In the genomic region with DNA sequence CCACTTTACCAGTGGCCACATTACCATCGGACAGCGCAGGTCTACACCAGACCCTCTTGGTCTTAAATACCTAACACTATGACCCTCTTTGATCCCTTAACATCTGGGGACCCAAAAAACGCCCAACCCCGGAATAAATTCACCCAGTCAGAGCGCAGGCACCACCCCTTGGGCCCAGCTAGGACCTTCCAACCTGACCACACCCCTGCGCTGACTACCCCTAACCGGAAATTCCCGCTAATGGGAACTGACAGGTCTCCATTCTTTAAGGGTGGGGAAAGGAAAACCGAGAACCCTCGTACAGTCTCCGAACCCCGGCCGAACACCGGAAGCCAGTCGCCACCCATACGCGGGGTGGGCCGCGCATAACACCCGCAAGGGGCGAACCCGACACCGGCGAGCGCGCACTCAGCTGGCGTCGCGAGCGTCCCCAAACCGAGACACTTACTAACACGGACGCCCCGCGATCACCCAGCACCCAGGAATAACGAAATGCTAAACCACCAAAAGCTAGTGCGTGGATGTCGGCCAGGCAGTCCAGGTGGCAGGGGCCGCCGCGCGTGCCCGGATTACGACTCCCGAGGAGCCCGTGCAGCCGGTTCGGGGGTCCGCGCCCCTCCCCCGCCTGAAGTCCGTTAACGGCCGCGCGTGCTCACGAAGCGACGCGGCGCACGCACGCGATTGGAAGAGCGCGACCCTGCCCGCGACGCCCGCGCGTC, we compare ENCODE assay signal across 8 mouse cellular contexts. TPM values are rescaled to one million over a fixed set of nuclear protein-coding genes. Genes with fewer than 3 reads are reported as not detected.
A peak's percentile ranks its signal among the peaks of the same experiment; 100 is the strongest.
DNase-seq lines count a peak whose midpoint lies in the region; ATAC-seq and TF ChIP-seq lines count a peak whose summit lies in the region.

No protein-coding gene starts in this region.

- in situ Hi-C loops in Patski (cut with MboI; ENCODE audit: low pct_unique_long_range_greater_than_20kb) = no loop called here

- POLR2A ChIA-PET in Patski (lab: Charles Lee) = interaction anchor here (3.8 kb wide), 1 partner anchor 27 kb away, joined by 13 read pairs; the partner anchor contains the start of gene Rsl1d1

- peaks cover 18% of the 10 kb centered on the region; the same call in 1 of the 2 replicates for H3K4me1 ChIP-seq in intestine, embryonic 15.5 days (replicated peaks)
- H3K4me1 ChIP-seq in limb, embryonic 15.5 days = peaks cover 16% of the 10 kb centered on the region
- peaks cover 22% of the 10 kb centered on the region for H3K4me1 ChIP-seq in midbrain, embryonic 15.5 days
- no peaks in the 10 kb centered on the region for H3K4me1 ChIP-seq in stomach, embryonic 14.5 days (ENCODE audit: control insufficient read depth, insufficient read depth, low read length)

- H3K27me3 ChIP-seq in Patski = no peaks in the 10 kb centered on the region
- H3K27me3 ChIP-seq in intestine, embryonic 15.5 days (replicated peaks) = no peaks in the 10 kb centered on the region
- no peaks in the 10 kb centered on the region for H3K27me3 ChIP-seq in limb, embryonic 15.5 days
- H3K27me3 ChIP-seq in midbrain, embryonic 15.5 days (replicated peaks) = no peaks in the 10 kb centered on the region
- H3K27me3 ChIP-seq in stomach, embryonic 14.5 days (ENCODE audit: control insufficient read depth, insufficient read depth, low read length) = no peaks in the 10 kb centered on the region

- no peak for TF ChIP-seq CTCF in Patski (IDR thresholded peaks at IDR 0.05)

- peak overlapping the region; percentile 95 for H3K4me3 ChIP-seq in intestine, embryonic 15.5 days (replicated peaks)
- peak overlapping the region; percentile 95 for H3K4me3 ChIP-seq in limb, embryonic 15.5 days
- H3K4me3 ChIP-seq in midbrain, embryonic 15.5 days = peak overlapping the region; percentile 93
- peak overlapping the region; percentile 94 for H3K4me3 ChIP-seq in stomach, embryonic 14.5 days (ENCODE audit: low read depth, low read length)

- peak overlapping the region; percentile 86 for H3K9ac ChIP-seq in intestine, embryonic 15.5 days
- H3K9ac ChIP-seq in limb, embryonic 15.5 days = peak overlapping the region; percentile 80
- peak overlapping the region; percentile 91 for H3K9ac ChIP-seq in midbrain, embryonic 15.5 days
- peak overlapping the region; percentile 81 for H3K9ac ChIP-seq in stomach, embryonic 14.5 days (replicated peaks; ENCODE audit: low read depth, low read length)

- no peaks in the 10 kb centered on the region for H3K9me3 ChIP-seq in intestine, embryonic 15.5 days
- H3K9me3 ChIP-seq in limb, embryonic 15.5 days = no peaks in the 10 kb centered on the region
- no peaks in the 10 kb centered on the region for H3K9me3 ChIP-seq in midbrain, embryonic 15.5 days
- H3K9me3 ChIP-seq in stomach, embryonic 14.5 days (ENCODE audit: control insufficient read depth, low read depth, low read length) = no peaks in the 10 kb centered on the region

- peak overlapping the region; percentile 76 for H3K4me2 ChIP-seq in intestine, embryonic 15.5 days (replicated peaks)
- peak overlapping the region; percentile 64 for H3K4me2 ChIP-seq in limb, embryonic 15.5 days
- peak overlapping the region; percentile 80 for H3K4me2 ChIP-seq in midbrain, embryonic 15.5 days
- peak overlapping the region; percentile 90 for H3K4me2 ChIP-seq in stomach, embryonic 14.5 days (replicated peaks; ENCODE audit: low read depth, low read length)

- WGBS in intestine, embryonic 15.5 days = under 1% methylated on average over 72 of the region's 72 CpGs
- WGBS in limb, embryonic 15.5 days = under 1% methylated on average over 72 of the region's 72 CpGs
- WGBS in midbrain, embryonic 15.5 days = under 1% methylated on average over 72 of the region's 72 CpGs
- WGBS in stomach, embryonic 14.5 days = under 1% methylated on average over 68 of the region's 72 CpGs

- no peaks in the 10 kb centered on the region for H3K36me3 ChIP-seq in intestine, embryonic 15.5 days
- H3K36me3 ChIP-seq in limb, embryonic 15.5 days = no peaks in the 10 kb centered on the region
- H3K36me3 ChIP-seq in midbrain, embryonic 15.5 days (replicated peaks) = no peaks in the 10 kb centered on the region
- H3K36me3 ChIP-seq in stomach, embryonic 14.5 days (ENCODE audit: control insufficient read depth, insufficient read depth, low read length) = no peaks in the 10 kb centered on the region

- ATAC-seq in Patski = peak; percentile 63
- ATAC-seq in granulocyte monocyte progenitor cell, adult 5-6 weeks (replicated peaks; ENCODE audit: poor library complexity, severe bottlenecking) = peak; percentile 52
- ATAC-seq in intestine, embryonic 15.5 days = peak; percentile 76
- peak; percentile 59 for ATAC-seq in limb, embryonic 15.5 days (ENCODE audit: insufficient number of reproducible peaks, low FRiP score, low TSS enrichment, low read depth)
- ATAC-seq in midbrain, embryonic 15.5 days (replicated peaks) = peak; percentile 69
- ATAC-seq in stomach, embryonic 14.5 days (ENCODE audit: insufficient number of reproducible peaks, insufficient read depth, low FRiP score, low read depth) = peak; percentile 75

- DNase-seq in 3134 (ENCODE audit: extremely low read depth, insufficient read length, low spot score) = peak; percentile 86
- DNase-seq in Patski (ENCODE audit: low read depth, low spot score) = no peak
- peak; percentile 82 for DNase-seq in embryo, embryonic 11 days

- peak overlapping the region; percentile 92 for H3K27ac ChIP-seq in intestine, embryonic 15.5 days
- H3K27ac ChIP-seq in limb, embryonic 15.5 days = peak overlapping the region; percentile 93
- peak overlapping the region; percentile 93 for H3K27ac ChIP-seq in midbrain, embryonic 15.5 days
- H3K27ac ChIP-seq in stomach, embryonic 14.5 days (ENCODE audit: low read length) = peak overlapping the region; percentile 87

- CTCF ChIA-PET in Patski (lab: Charles Lee) = interaction anchor here (1.1 to 3.3 kb wide), 3 partner anchors 9 to 12 kb away, joined by 3 to 35 read pairs (median 4); no protein-coding TSS in a partner anchor

RNA-seq across cellular contexts. Expression of gene Zc3h7a, which starts 0.5 kb away (rescaled TPM):
- 75.4 TPM for polyA plus RNA-seq in Patski (2021)
- total RNA-seq in granulocyte monocyte progenitor cell, adult 5-6 weeks (2014; fragmentation: Nextera tagmentation) = 178 and 213 TPM in 2 replicates
- total RNA-seq in granulocyte monocyte progenitor cell, adult 5-6 weeks (2017) = 208 and 260 TPM in 2 replicates
- polyA plus RNA-seq in intestine, embryonic 15.5 days (2015; fragmentation: Nextera tagmentation; extraction: Ambion mirVana) = 78.5 and 79.8 TPM in 2 replicates
- 99.4 and 102 TPM in 2 replicates for polyA plus RNA-seq in limb, embryonic 15.5 days (2015; fragmentation: Nextera tagmentation; extraction: Ambion mirVana)
- polyA plus RNA-seq in midbrain, embryonic 15.5 days (2015; fragmentation: Nextera tagmentation; extraction: Ambion mirVana) = 74.5 and 84.6 TPM in 2 replicates
- 113 and 116 TPM in 2 replicates for polyA plus RNA-seq in stomach, embryonic 14.5 days (2014; fragmentation: Nextera tagmentation; extraction: Ambion mirVana)

RNA-seq across cellular contexts. Expression of gene Rsl1d1, which starts 27.5 kb away (rescaled TPM):
- 111 TPM for polyA plus RNA-seq in Patski (2021)
- total RNA-seq in granulocyte monocyte progenitor cell, adult 5-6 weeks (2014; fragmentation: Nextera tagmentation) = 162 and 210 TPM in 2 replicates
- 280 and 324 TPM in 2 replicates for total RNA-seq in granulocyte monocyte progenitor cell, adult 5-6 weeks (2017)
- 183 and 209 TPM in 2 replicates for polyA plus RNA-seq in intestine, embryonic 15.5 days (2015; fragmentation: Nextera tagmentation; extraction: Ambion mirVana)
- polyA plus RNA-seq in limb, embryonic 15.5 days (2015; fragmentation: Nextera tagmentation; extraction: Ambion mirVana) = 156 and 160 TPM in 2 replicates
- polyA plus RNA-seq in midbrain, embryonic 15.5 days (2015; fragmentation: Nextera tagmentation; extraction: Ambion mirVana) = 119 and 122 TPM in 2 replicates
- 181 and 183 TPM in 2 replicates for polyA plus RNA-seq in stomach, embryonic 14.5 days (2014; fragmentation: Nextera tagmentation; extraction: Ambion mirVana)

RNA-seq across cellular contexts. Expression of gene Txndc11, which starts 41.2 kb away (rescaled TPM):
- 37.3 TPM for polyA plus RNA-seq in Patski (2021)
- total RNA-seq in granulocyte monocyte progenitor cell, adult 5-6 weeks (2014; fragmentation: Nextera tagmentation) = 52.8 and 71.7 TPM in 2 replicates
- 36.8 and 44.6 TPM in 2 replicates for total RNA-seq in granulocyte monocyte progenitor cell, adult 5-6 weeks (2017)
- polyA plus RNA-seq in intestine, embryonic 15.5 days (2015; fragmentation: Nextera tagmentation; extraction: Ambion mirVana) = 37.7 and 37.8 TPM in 2 replicates
- polyA plus RNA-seq in limb, embryonic 15.5 days (2015; fragmentation: Nextera tagmentation; extraction: Ambion mirVana) = 37.4 and 41.6 TPM in 2 replicates
- 32.0 and 34.6 TPM in 2 replicates for polyA plus RNA-seq in midbrain, embryonic 15.5 days (2015; fragmentation: Nextera tagmentation; extraction: Ambion mirVana)
- polyA plus RNA-seq in stomach, embryonic 14.5 days (2014; fragmentation: Nextera tagmentation; extraction: Ambion mirVana) = 35.1 and 36.1 TPM in 2 replicates
